Mouse (Mus musculus) T-helper 1 cell (primary cell): Measurements from ENCODE around the gene Jun.

Experiments used
- in situ Hi-C: fragments of 300-600 bp; cut with MboI, MseI; formaldehyde crosslinking; loops from one replicate; pipeline ENCODE4 v1.15.1; 2025; ENCODE audit warnings: high pct_unique_total_duplicates

Gene Jun

DNA sequence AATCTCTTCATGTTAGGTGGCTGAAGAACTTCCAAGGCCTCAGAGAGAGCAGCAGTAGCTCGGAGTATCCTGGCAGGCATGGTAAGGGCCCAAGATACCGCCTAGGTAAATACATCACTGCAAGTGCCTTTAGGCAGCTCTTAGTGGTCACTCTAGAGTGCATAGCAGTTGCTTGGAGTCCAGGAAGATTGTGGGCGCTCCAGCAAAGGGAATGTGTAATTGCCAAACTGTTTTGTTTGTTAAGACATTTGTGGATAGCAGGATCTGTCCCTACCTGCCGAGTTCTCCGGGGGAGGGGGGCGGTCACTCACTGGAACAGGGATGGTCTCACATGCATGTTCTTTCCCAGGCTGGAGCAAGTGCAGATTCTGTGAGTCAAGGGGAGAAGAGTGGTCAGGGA is 22.3 kb upstream of the Jun start:
- in situ Hi-C loops: no loop called here

DNA sequence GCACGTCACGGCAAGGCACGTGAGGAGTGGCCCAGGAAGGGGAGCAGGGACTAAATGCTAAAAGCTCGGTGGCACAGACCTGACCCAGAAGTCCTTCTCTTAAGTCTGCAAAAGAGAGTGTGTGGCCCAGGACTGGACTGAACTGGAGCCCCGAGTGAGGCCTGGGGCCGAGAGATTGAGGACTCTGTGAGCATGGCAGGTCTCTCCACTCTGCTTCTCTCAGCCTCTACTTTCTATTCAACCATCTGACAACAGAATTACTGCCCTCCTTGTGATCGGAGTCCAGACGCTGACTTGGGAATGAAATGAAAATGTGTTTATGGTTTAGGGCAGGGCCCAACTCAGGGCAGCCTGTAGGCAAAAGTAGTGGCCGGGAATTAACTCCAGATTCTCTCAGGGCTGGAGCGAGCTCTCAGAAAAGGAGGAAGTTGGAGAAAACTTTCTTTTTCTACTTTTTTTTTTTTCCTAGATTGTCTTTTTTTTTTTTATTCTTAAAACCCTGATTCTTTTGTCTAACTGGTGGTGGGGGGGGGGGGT is 21.3 kb upstream of the Jun start:
- in situ Hi-C loops: no loop called here

DNA sequence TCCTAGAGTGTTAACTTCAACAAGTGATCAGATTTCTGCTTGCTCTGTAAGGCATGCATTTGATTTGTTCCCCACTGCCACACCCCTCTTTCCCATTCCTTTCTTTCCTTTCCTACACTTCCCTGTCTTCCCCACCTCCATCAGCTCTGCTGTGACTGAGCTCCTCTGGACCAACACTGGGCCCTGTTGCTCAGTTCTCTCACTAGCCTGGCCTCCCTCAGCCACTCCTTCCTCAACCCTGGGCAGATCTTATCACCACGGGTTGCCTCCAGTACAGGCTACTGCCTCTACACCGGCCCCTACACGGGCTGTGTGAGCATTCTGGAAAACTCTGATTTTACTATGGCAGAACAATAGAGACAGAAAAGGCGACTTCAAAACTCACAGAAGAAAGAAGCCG is 18.4 kb upstream of the Jun start:
- in situ Hi-C loops: no loop called here

DNA sequence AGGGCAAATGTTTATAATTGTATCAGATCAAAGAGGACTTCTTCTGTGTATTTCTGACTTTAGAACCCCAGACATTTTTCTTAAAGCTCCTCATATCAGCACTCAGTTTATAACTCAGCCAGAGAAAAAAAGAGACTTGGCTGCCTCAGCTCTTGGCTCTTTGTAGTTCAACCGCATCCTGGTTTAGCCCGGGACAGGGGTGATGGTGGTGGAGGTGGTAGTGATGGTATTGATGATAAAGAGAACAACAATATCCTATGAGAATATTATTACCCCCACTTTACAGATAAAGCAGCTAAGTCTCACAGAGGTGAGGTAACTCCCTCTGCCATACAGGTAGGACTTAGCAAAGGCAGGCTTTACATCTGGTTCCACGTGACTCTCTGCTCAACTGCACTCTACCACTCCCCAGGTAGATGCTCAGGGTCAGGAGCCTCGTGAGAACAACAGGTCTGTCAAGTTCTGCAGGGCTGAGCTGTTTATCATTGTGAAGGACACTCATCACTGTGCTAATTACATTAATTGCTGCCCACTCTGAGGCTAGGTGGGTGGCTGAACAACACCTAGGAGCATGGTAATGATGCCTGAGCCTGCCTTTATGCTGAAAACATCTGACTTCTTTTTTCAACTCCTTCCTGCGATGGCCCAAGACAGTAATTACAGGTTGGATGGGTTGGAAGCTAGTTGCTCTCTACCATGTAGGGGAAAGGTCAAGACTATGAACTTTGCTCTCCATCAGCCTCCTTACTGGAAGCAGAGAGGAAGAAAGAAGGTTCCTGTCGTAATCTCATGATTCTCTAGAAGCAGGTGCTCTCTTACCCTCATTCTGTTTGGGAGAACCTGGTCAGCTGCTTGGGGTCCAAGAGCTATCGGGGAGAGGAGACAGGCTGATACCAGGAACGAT is 16.3 kb upstream of the Jun start:
- in situ Hi-C loops: no loop called here

DNA sequence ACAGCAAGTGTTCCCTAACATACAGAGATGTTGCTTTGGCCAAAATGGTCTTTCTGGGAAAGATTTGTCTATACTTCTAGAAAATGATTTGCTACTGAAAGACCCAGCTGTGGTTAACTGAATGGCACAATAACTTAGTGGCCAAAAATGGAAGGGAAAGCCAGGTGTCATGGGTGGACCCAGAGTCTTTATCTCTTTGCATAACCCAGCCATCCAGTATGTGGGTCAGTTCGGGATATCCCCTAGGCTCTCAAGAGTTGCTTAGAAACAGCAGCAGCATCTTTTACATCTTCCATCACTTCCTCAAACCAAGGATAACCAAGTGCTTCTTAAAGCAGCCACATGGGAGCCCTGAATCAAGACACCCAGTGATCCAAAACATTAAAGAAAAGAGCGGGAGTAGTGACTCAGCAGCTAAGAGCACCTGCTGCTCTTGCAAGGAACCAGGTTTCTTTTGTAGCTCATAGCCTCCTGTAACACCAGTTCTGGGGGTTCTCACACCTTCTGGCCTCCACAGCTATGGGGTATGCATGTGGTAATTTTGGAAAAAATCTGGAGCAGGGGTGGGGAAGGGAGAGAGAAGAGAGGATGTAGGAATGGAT is 11.7 kb upstream of the Jun start:
- in situ Hi-C loops: no loop called here

DNA sequence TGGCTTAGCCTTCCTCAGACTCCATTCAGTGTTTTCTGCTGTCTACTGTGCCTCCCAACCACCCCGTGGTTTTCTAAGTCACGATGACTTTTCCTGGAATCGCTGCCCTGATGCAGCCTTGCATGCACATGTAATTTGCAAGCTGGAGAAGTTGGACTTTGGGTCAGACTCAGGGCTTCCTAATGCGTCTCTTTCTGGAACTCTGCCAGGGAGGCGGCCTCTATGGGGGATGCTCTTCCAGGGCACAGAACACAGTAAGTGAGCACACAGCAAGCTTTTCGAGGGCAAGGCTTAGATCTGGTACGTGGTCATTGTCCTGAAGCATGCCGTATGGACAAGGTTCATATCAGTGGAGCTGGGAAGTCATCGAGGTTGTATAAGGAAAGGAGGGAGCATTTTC is 10.9 kb upstream of the Jun start:
- in situ Hi-C loops: no loop called here

DNA sequence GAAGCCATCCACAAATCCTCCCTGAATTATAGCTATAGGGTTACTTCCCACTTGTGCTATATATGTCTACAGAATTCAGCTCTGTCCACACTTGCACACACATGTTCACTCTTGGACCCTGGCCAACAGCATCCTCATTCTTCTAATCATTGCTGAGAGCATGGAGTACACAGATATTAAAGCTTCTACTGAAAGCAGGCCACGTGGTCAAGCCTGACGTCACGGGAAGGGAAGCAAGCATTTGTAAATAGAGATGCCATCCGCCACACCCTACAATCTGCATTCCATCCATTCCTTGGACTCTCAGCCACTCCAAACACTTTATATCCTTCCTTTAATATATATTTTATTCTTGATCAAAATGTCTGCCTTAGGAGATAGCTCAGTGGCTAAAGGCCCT is 5.2 kb upstream of the Jun start:
- in situ Hi-C loops: loop anchor here (5.0 kb wide), 1 partner anchor 810 kb away; no protein-coding TSS in a partner anchor

DNA sequence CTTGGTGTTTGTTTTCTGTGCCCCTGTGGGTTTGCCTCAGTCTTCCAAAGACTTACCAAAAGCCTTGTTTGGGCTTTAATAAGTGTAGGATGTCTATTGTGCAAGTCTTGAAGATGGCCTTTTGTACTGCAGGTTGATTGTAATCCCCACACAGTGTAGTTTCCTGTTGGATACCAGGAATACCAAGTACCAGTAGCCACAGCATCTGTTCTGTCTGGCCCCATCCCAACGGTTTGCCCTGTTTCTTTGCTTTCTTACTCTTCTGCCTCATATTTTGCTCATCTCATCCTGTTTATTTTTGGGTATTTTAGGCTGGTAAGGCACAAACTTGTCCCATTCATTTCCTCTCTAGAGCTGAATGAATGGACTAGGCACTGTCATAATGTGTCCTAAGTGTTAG is 3.3 kb upstream of the Jun start:
- in situ Hi-C loops: loop anchor here (5.0 kb wide), 1 partner anchor 812 kb away; no protein-coding TSS in a partner anchor

DNA sequence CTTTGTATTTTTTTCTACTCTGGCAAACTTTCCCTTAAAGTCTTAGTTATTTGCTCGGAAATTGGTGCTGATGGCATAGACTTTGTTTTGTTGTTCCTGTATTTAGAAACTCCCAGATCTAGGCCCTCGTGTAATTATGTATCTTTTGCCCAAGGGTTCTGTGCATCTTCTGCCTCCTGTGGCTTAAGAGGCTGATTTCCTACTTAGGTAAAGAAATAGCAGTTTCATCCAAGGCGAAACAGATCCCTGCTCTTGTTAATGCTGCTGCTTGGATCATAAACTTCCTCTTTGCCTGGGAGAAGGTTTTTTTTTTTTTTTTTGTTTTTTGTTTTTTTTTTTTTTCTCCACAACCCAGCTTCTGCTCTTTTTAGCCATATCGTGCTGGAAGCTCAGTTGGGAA is 2.3 kb upstream of the Jun start:
- in situ Hi-C loops: loop anchor here (5.0 kb wide), 1 partner anchor 108 kb away; no protein-coding TSS in a partner anchor

DNA sequence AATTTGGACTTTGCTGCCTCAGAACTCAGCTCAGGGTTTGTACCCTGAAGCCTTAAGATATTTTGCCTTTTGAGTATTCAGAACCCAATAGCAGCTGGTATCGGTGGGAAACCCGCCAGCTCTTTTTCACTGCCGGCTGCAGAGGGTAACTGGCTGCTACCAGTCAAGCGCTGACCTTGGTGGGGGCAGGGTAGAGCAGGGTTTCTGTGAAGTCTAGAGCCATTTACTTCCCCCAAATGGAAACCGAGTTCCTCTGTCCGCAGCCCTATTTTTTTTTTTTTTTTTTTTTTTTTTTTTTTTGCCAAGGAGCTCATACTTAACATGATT is 1.7 kb upstream of the Jun start:
- in situ Hi-C loops: loop anchor here (5.0 kb wide), 1 partner anchor 109 kb away; no protein-coding TSS in a partner anchor

DNA sequence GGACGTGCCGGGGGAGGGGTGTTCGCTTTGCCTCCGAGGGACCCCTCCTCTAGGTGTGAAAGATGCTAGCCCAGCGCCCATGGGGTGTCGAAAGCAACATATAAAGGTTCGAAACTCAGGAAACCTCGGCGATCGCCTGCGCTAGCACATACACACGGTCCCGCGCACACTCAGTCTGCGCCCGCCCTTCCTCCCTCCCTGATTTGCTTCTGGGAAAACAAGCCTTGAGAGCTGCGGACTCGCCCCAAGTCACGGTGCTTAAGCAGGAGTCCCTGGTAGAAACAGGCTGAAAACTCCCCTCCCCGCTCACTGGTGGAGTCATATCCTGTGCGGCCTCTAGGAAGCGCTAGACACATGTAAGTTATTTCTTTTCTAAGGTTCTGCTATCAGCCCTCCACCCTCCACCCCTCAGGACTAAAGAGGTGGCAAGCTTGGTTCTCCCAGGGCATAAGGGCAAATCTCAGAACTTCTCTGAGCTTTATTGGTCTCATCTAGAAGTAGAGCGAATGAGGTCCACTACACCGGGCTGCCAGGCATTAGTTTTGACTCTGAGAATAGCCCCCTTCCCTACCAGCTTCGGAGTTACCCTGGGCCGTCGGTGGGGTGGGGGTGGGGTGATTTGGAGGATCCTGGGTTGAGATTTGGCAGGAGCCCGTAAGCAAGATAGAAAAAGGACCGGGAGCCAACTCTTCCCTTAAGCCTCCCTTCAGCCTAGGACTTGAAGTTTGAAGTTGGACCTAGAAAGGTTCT is 1.2 kb upstream of the Jun start:
- in situ Hi-C loops: loop anchor here (5.0 kb wide), 1 partner anchor 109 kb away; no protein-coding TSS in a partner anchor

DNA sequence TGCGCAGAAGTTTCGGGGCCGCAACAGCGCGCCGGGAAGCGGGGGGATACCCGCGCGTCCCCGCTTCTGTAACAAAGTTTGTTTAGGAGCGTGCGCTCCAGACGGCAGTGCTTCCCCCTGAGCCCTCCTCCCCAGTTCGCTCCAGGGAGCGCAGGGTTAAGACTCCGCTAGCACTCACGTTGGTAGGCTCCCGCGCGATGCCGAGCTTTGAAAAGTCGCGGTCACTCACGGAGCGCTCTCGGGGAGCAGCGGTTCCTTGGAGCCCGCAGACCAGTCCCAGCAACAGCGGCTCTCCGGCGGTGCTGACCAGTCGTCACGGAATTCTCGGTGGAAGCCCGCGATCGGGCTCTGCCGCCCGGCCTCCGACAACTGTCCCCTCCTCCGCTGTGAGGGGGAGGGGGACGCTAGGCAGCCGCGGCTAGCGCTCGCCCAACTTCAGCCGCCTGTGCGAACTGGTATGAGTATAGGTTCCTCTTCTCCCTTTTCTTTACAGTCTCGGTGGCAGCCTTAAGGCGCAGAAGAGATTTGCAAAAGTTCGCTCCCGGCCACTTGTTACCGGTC is 631 bp downstream of the Jun start:
- in situ Hi-C loops: loop anchor here (5.0 kb wide), 1 partner anchor 111 kb away; no protein-coding TSS in a partner anchor

DNA sequence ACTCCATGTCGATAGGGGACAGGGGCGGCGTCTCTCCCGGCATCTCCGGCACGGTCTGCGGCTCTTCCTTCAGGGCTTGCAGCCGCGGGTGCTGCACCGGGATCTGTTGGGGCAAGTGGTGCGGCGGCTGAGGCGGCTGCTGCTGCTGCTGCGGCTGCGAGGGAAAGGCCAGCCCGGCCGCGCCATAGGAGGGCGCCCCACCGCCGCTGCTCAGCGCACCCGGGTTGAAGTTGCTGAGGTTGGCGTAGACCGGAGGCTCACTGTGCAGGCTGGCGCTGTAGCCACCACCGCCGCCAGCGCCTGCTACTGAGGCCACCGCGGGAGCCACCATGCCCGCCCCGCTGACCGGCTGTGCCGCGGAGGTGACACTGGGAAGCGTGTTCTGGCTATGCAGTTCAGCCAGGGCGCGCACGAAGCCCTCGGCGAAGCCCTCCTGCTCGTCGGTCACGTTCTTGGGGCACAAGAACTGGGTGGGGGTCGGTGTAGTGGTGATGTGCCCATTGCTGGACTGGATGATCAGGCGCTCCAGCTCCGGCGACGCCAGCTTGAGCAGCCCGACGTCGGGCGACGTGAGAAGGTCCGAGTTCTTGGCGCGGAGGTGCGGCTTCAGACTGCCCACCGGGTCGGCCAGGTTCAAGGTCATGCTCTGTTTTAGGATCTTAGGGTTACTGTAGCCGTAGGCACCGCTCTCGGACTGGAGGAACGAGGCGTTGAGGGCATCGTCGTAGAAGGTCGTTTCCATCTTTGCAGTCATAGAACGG is 1.3 kb downstream of the Jun start:
- in situ Hi-C loops: loop anchor here (5.0 kb wide), 1 partner anchor 112 kb away; no protein-coding TSS in a partner anchor

DNA sequence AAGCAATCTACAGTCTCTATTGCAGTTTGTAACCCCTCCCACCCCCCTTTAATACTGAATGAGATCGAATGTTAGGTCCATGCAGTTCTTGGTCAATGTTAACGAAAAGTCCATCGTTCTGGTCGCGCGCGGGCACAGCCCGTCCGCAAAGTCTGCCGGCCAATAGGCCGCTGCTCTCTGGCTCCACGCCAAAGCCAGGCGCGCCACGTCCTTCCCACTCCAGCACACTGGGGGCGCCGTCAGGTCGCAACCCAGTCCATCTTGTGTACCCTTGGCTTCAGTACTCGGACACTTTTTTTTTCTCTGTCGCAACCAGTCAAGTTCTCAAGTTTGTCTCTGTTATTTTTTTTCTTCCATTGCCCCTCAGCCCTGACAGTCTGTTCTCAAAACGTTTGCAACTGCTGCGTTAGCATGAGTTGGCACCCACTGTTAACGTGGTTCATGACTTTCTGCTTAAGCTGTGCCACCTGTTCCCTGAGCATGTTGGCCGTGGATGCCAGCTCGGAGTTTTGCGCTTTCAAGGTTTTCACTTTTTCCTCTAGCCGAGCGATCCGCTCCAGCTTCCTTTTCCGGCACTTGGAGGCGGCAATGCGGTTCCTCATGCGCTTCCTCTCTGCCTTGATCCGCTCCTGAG is 2.0 kb downstream of the Jun start:
- in situ Hi-C loops: loop anchor here (5.0 kb wide), 2 partner anchors 43 to 112 kb away; no protein-coding TSS in a partner anchor

DNA sequence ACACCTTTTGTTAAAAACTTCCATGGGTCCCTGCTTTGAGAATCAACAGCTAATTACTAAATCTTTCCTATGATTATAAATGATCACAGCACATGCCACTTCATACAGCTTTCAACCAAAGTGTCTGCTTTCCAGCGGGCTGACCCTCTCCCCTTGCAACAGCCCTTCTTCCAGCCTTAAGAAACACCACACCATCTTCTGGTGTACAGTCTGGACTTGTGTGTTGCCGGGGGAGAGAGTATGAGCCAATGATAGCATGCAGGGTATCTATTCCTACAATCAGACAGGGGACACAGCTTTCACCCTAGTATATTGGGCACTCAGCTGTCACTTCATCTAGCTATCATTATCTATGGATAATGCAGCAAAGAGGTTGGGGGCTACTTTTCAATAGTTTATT is 2.9 kb downstream of the Jun start:
- in situ Hi-C loops: loop anchor here (5.0 kb wide), 1 partner anchor 42 kb away; no protein-coding TSS in a partner anchor

DNA sequence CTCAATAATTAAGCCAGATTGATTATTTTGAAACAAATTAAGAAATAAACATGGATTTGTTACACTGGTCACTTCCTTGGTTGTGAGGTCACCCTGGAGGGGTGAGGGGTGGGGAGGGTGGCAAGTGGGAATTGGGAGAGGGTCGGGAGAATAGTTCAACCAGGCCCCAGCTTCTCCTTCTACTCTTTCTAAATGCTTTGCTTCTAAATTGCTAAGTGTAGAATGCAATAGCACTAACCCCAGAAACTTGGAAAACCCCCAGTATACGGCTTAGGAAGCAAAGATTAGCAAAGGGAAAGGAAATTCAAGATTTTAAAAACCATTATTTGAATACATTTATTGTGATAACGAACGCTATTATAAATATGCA is 3.3 kb downstream of the Jun start:
- in situ Hi-C loops: loop anchor here (5.0 kb wide), 1 partner anchor 41 kb away; no protein-coding TSS in a partner anchor

DNA sequence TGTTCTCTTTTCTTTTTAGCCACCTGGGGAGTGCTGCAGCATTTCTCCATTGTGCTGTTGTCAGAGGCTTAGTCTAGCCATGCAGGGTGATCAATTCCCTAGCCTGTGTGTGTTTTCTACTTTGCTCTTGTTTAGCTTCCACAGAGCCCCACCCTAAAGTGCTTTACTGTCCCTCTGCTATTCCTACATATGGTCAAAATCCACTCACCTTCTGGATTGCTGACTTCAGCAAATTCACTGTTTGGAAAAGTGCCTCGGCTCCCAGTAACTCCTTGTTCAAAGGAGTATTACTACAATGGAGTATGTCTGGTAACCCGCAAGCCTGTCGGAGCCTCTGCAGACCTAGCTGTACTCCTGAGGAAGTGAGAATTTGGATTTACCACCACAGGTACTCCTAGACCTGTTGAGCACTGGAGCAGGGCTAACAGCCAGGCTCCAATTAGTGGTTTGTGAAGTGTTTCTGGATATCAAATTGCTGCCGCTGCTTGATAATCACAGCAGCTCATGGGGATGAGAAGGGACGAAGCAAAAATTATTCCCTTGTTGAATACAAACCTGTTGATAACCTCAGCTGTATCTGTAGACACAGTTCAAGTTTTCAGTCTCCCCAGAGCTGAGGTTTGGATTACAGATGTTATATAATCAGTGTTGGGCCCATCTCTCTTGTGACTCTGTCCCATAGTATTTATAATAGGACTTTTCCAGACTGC is 3.8 kb downstream of the Jun start:
- in situ Hi-C loops: loop anchor here (5.0 kb wide), 1 partner anchor 41 kb away; no protein-coding TSS in a partner anchor

DNA sequence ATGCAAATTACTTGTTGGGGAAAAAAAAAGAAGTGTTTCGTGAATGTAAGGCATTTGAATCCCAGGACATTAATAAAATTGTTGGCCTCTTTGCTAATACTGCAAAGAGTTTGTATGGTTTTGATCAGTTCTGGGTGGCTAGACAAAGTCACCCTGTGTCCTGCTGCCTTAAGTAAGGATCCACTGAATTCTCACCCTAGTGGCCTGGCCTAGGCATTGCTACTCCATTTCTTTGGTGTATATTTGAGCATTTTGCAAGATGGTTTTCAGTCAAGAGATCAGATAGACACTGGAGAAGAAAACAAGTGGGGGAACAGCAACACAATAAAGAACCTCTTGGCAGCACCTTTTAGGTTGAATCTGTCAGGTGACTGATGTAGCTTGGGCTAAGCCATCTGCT is 6.9 kb downstream of the Jun start:
- in situ Hi-C loops: loop anchor here (5.0 kb wide), 1 partner anchor 38 kb away; no protein-coding TSS in a partner anchor

DNA sequence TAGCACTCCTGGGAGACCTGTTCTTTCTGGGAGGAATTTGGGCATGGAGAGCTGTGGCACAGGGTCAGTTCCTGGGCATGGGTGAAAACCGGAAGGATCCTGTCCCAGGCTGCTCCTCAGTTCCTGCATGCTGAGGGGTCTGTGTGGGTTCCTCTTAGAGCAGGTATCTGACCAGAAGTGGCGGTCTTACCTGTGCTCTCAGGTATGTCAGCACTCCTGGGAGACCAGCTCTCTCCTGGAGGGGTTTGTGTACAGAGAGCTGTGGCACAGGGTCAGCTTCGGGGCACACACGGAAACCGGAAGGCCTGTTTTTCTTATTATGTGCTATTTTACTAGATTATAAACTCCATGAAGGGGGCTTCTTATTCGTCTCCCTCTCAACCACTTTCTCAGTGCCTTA is 7.3 kb downstream of the Jun start:
- in situ Hi-C loops: loop anchor here (5.0 kb wide), 1 partner anchor 37 kb away; no protein-coding TSS in a partner anchor
